Mouse (Mus musculus) hindbrain, embryonic 13.5 days (tissue): ENCODE measurements around the gene Cops8. TPM values are rescaled to one million over a fixed set of nuclear protein-coding genes. Genes with fewer than 3 reads are reported as not detected.

ENCODE experiments used
- ATAC-seq: fragments of 200-750 bp; cut with Nextera tagmentation; 2 replicates; pipeline ENCODE4 v1.8.0; 2017; ENCODE audit warnings: moderate TSS enrichment; ENCODE audit not compliant: low FRiP score
- H3K27ac ChIP-seq: fragments of 300-500 bp; sonication (generic); 2 replicates; pipeline ENCODE4 v1.5.1; 2015; ENCODE audit warnings: inconsistent platforms, mild to moderate bottlenecking, moderate library complexity
- H3K27me3 ChIP-seq: fragments of 300-500 bp; sonication (generic); 2 replicates; pipeline ENCODE4 v1.6.1; 2015; ENCODE audit warnings: mild to moderate bottlenecking, inconsistent platforms
- H3K36me3 ChIP-seq: fragments of 300-500 bp; sonication (generic); 2 replicates; pipeline ENCODE4 v1.6.1; 2015; ENCODE audit warnings: mild to moderate bottlenecking, inconsistent platforms
- H3K4me1 ChIP-seq: fragments of 300-500 bp; sonication (generic); replicated peaks from 2 replicates; pipeline ENCODE4 v1.6.1; 2015; ENCODE audit warnings: inconsistent platforms
- H3K4me2 ChIP-seq: fragments of 300-500 bp; sonication (generic); 2 replicates; pipeline ENCODE4 v1.6.1; 2015; ENCODE audit warnings: inconsistent platforms, mild to moderate bottlenecking, moderate library complexity
- H3K4me3 ChIP-seq: fragments of 300-500 bp; sonication (generic); 2 replicates; pipeline ENCODE4 v1.5.1; 2015; ENCODE audit warnings: mild to moderate bottlenecking, inconsistent platforms
- H3K9ac ChIP-seq: fragments of 300-500 bp; sonication (generic); 2 replicates; pipeline ENCODE4 v1.6.1; 2015; ENCODE audit warnings: mild to moderate bottlenecking, inconsistent platforms
- H3K9me3 ChIP-seq: fragments of 300-500 bp; sonication (generic); 2 replicates; pipeline ENCODE4 v1.6.1; 2016; ENCODE audit warnings: inconsistent platforms
- WGBS: fragments of 180-500 bp; shearing (Covaris S2); methylation state at CpG from one replicate; pipeline ENCODE4 v1.1.7; 2015; 5-methylcytosine and 5-hydroxymethylcytosine counted together
- polyA plus RNA-seq: library from polyadenylated mRNA; unstranded; fragments of >200 nt; fragmentation: Nextera tagmentation; extraction: Ambion mirVana; gene quantifications from 2 replicates; pipeline ENCODE4 v1.2.1, GENCODE M21; 2015

Cops8 gene
- polyA plus RNA-seq, 1 experiment from 2014 or later: 178 TPM

DNA sequence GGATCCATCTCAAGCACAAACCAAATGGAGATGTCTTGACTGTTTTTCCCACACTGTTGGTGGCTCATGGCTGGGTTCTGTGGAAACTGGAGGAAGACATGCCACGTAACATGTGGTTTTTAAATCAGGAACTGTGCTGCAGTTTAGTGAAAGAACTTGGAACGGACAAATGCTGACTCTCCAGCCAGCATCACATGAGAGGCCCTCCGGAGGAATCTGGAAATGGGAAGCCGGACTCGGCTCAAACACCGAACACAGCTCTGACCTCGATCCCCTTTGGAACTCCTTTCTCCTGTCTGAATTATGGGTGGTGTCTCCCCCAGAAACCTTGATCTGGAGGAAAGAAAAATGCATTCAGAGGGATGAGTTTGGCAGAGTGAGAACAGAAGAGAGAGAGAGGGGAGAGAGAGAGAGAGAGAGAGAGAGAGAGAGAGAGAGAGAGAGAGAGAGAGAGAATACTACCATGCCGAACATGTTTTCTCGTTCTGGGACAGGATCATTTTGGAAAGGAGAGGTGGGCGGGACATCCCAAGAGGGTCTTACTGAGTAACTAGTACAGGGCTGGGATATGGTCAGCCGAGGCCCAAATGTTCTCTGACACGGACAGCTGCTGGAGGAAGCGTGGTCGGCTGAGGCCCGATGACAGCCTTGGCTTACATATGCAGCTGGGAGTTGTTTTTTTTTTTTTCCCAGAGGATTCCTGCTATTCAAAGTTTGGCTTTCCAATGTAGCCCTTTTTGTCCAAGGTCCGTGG lies 53.9 kb downstream of the Cops8 start:
- Histone ChIP-seq H3K4me1 (no peaks in the 10 kb centered on the region), H3K4me3 (no peak overlapping the region), H3K4me2 (no peak overlapping the region), H3K27ac (no peak overlapping the region), H3K9ac (no peak overlapping the region), H3K27me3 (0 out of 2 replicates have a peak, but pooled peaks cover 2% of the 10 kb centered on the region), H3K36me3 (no peaks in the 10 kb centered on the region), H3K9me3 (no peaks in the 10 kb centered on the region)
- 83% methylated on average over 16 of the region's 16 CpGs for WGBS
- no peak for ATAC-seq

DNA sequence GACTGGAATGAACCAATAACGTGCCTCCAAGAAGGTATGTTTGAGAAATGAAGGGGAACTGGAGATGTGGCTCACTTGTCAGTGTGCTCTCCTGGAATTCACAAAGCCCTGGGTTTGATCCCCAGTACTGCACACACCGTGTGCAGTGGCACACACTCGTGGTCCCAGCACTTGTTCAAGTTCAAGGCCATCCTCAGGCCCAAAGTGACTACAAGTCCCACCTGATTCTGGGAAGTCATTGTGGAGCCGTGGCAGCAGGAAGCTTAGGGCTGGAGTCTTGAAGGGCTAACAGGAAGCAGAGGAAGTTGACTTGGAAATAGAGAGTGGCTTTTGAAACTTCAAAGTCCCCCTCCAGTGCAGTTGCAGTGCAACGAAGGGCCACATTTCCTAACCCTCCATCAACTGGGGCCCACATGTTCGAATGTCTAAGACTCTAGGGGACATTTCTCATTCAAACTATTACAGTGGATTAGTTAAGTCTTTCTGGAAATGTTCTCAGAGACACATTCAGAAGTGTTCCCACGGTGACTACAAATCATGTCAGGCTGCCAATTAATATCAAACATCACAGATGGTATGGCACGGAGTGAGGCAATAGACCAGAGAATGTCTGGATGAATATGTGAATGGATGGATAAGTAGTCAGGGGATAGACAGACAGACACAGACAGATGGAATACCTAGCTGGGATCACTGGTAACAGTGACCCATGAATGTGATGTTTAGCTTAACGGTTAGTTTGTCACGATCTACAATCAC lies 54.7 kb downstream of the Cops8 start:
- no peak for ATAC-seq
- 82% methylated on average over 10 of the region's 10 CpGs for WGBS
- H3K9me3 ChIP-seq: no peaks in the 10 kb centered on the region

DNA sequence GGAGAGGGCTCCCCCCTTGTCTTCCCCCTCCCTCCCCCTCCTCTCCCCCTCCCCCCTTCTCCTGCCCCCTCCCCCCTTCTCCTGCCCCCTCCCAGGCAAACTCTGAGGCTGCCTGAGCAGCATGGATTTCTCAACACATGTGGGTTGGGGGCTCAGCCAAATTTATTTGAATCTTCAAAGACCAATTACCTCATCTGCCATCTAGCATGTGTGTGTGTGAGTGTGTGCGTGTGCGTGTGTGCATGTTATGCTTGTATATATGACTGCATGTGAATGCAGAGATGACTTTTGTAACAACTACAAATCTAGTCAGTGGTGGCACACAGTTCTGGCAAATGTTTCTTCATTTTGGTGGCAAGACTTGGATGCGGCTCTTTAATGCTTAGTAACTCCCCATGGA lies 55.8 kb downstream of the Cops8 start:
- no peaks in the 10 kb centered on the region for H3K27me3 ChIP-seq
- no peaks in the 10 kb centered on the region for H3K4me1 ChIP-seq
- 85% methylated on average over 3 of the region's 3 CpGs for WGBS
- no peak overlapping the region for H3K4me3 ChIP-seq
- no peaks in the 10 kb centered on the region for H3K9me3 ChIP-seq
- no peak overlapping the region for H3K27ac ChIP-seq
- no peak overlapping the region for H3K4me2 ChIP-seq
- no peaks in the 10 kb centered on the region for H3K36me3 ChIP-seq
- H3K9ac ChIP-seq: no peak overlapping the region
- ATAC-seq: no peak

More for the DNA sequence above, 54.7 kb downstream of the Cops8 start:
- H3K4me1 ChIP-seq: no peaks in the 10 kb centered on the region
- 0 out of 2 replicates have a peak, but pooled peaks cover 2% of the 10 kb centered on the region for H3K27me3 ChIP-seq
- H3K36me3 ChIP-seq: no peaks in the 10 kb centered on the region
- no peak overlapping the region for H3K9ac ChIP-seq
- H3K4me2 ChIP-seq: no peak overlapping the region
- no peak overlapping the region for H3K4me3 ChIP-seq
- no peak overlapping the region for H3K27ac ChIP-seq

DNA sequence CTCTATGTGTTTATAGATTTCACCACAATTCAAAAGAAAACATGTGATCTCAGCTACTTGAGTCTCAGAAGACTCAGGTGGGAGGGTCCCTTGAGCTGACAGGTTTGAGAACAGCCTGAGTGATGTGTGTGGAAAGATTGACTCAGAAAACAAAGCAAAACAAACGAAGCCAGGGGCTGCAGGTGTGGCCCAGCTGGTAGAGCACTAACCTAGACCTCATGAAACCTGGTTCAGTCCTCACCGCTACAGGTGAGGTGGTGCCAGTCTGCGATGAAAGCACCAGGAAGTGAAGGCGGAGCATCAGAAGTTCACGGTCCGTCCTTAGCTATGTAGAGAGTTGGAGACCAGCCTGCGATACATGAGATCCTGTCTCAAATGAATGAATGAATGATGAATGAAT lies 57.4 kb downstream of the Cops8 start:
- H3K4me3 ChIP-seq: no peak overlapping the region
- no peak overlapping the region for H3K27ac ChIP-seq
- no peak overlapping the region for H3K9ac ChIP-seq
- no peak for ATAC-seq
- 88% methylated on average over 7 of the region's 7 CpGs for WGBS
- no peaks in the 10 kb centered on the region for H3K9me3 ChIP-seq
- no peaks in the 10 kb centered on the region for H3K27me3 ChIP-seq
- no peaks in the 10 kb centered on the region for H3K4me1 ChIP-seq
- no peaks in the 10 kb centered on the region for H3K36me3 ChIP-seq
- no peak overlapping the region for H3K4me2 ChIP-seq

DNA sequence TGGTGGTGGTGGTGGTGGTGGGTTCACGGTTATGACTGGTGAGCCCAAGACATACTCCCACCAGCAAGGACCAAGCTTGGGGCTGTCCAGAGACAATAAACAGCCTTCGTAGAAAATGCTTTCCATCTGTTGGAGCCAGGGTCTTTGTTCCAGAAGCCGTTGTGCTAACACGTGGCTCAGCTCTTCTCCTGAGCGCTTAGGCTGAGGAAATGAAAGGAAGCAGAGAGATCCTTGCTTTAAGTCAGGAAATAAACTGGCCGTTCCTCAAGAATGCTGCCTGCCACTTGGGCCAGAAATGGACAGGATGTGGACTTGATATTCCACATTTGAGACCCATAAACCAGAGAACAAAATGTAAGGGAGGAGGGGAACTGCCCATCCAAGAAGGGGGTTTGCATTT lies 59.7 kb downstream of the Cops8 start:
- 84% methylated on average over 6 of the region's 6 CpGs for WGBS
- H3K9ac ChIP-seq: no peak overlapping the region
- no peak overlapping the region for H3K4me2 ChIP-seq
- no peaks in the 10 kb centered on the region for H3K4me1 ChIP-seq
- H3K27ac ChIP-seq: no peak overlapping the region
- no peaks in the 10 kb centered on the region for H3K9me3 ChIP-seq
- no peaks in the 10 kb centered on the region for H3K27me3 ChIP-seq
- no peak for ATAC-seq
- H3K4me3 ChIP-seq: no peak overlapping the region
- no peaks in the 10 kb centered on the region for H3K36me3 ChIP-seq

Other genes starting within 250 kb of the Cops8 start
- gene Col6a3, start 241.0 kb downstream of the Cops8 start, polyA plus RNA-seq: 6.4 and 10.0 TPM in 2 replicates